Mouse (Mus musculus): ENCODE data around the gene Ddx23. TPM values are rescaled to one million over a fixed set of nuclear protein-coding genes. Genes with fewer than 3 reads are reported as not detected.

Ddx23 gene
- total and polyA plus RNA-seq, 3 experiments = 194 to 252 (median 213) TPM

GRCm38 (mm10) chr15:98629464-98629863 is 33.2 kb downstream of the Ddx23 start:
- Histone ChIP-seq H3K27me3 (ENCODE audit: control insufficient read depth in 1 of 2, insufficient read depth in 2 of 2, low read length in 2 of 2) (peaks cover 15 to 22% of the 10 kb centered on the region in 2 experiments), H3K9ac (ENCODE audit: control insufficient read depth, low read depth, low read length, poor library complexity, severe bottlenecking) (no peak overlapping the region), H3K79me2 (ENCODE audit: control insufficient read depth, insufficient read depth, low read length, poor library complexity) (no peaks in the 10 kb centered on the region), H3K36me3 (ENCODE audit: control insufficient read depth in 1 of 2, insufficient read depth in 2 of 2, low read length in 2 of 2) (peaks cover 0 to 11% of the 10 kb centered on the region in 2 experiments; a peak in 2 of 4 replicates), H3K9me3 (replicated peaks; ENCODE audit: insufficient read depth, low read length) (no peaks in the 10 kb centered on the region), H3K4me3 (ENCODE audit: control insufficient read depth in 1 of 2, insufficient read depth in 1 of 2, low read depth in 2 of 2, low read length in 2 of 2) (no peak overlapping the region), H3K4me1 (ENCODE audit: control insufficient read depth in 1 of 2, insufficient read depth in 2 of 2, low read length in 2 of 2) (peaks cover 0 to 14% of the 10 kb centered on the region in 2 experiments; a peak in 3 of 4 replicates), H3K27ac (ENCODE audit: control insufficient read depth, low read depth, low read length) (no peak overlapping the region)
- no peak for TF ChIP-seq TBP (IDR thresholded peaks at IDR 0.05; ENCODE audit: low read depth, low read length)
- TF ChIP-seq E2F4 (IDR thresholded peaks at IDR 0.05; ENCODE audit: borderline replicate concordance, low read depth, low read length) = no peak
- no peak for TF ChIP-seq POLR2AphosphoS5 (IDR thresholded peaks at IDR 0.05; ENCODE audit: borderline replicate concordance, low read depth, low read length)
- no peak for TF ChIP-seq TCF12 (IDR thresholded peaks at IDR 0.05; ENCODE audit: low read depth, low read length)
- no peak for TF ChIP-seq MYC (IDR thresholded peaks at IDR 0.05; ENCODE audit: low read depth, low read length)
- TF ChIP-seq MEF2A (IDR thresholded peaks at IDR 0.05; ENCODE audit: extremely low read depth, insufficient replicate concordance, low read depth, low read length, poor library complexity, severe bottlenecking) = no peak
- TF ChIP-seq ZMIZ1 (IDR thresholded peaks at IDR 0.05; ENCODE audit: low read depth, low read length) = no peak
- TF ChIP-seq POLR2A (IDR thresholded peaks at IDR 0.05; ENCODE audit: control insufficient read depth in 1 of 2, insufficient read depth in 1 of 2, low read depth in 1 of 2, low read length in 2 of 2, poor library complexity in 1 of 2) = no peak
- no peak for TF ChIP-seq KAT2A (conservative IDR thresholded peaks at IDR 0.05; ENCODE audit: low read depth, low read length)
- no peak for TF ChIP-seq GABPA (IDR thresholded peaks at IDR 0.05; ENCODE audit: low read depth, low read length)
- TF ChIP-seq ZNF384 (IDR thresholded peaks at IDR 0.05; ENCODE audit: low read depth, low read length) = no peak
- no peak for TF ChIP-seq JUND (IDR thresholded peaks at IDR 0.05; ENCODE audit: low read depth, low read length)
- no peak for TF ChIP-seq SMC3 (IDR thresholded peaks at IDR 0.05; ENCODE audit: low read depth, low read length)
- no peak for TF ChIP-seq RAD21 (IDR thresholded peaks at IDR 0.05; ENCODE audit: low read depth, low read length)
- no peak for TF ChIP-seq HCFC1 (IDR thresholded peaks at IDR 0.05; ENCODE audit: low read depth, low read length)
- TF ChIP-seq MAZ (IDR thresholded peaks at IDR 0.05; ENCODE audit: low read depth, low read length) = no peak
- no peak for TF ChIP-seq GATA1 (IDR thresholded peaks at IDR 0.05; ENCODE audit: low read depth, low read length)
- DNase-seq (ENCODE audit: low read depth, low spot score) = no peak

GRCm38 (mm10) chr15:98628589-98629254 is 34.0 kb downstream of the Ddx23 start:
- peaks cover 0 to 9% of the 10 kb centered on the region in 2 experiments; a peak in 2 of 4 replicates for H3K4me1 ChIP-seq (ENCODE audit: control insufficient read depth in 1 of 2, insufficient read depth in 2 of 2, low read length in 2 of 2)
- peaks cover 17 to 24% of the 10 kb centered on the region in 2 experiments for H3K27me3 ChIP-seq (ENCODE audit: control insufficient read depth in 1 of 2, insufficient read depth in 2 of 2, low read length in 2 of 2)
- no peaks in the 10 kb centered on the region for H3K9me3 ChIP-seq (replicated peaks; ENCODE audit: insufficient read depth, low read length)
- no peak overlapping the region for H3K9ac ChIP-seq (ENCODE audit: control insufficient read depth, low read depth, low read length, poor library complexity, severe bottlenecking)
- H3K36me3 ChIP-seq (ENCODE audit: control insufficient read depth in 1 of 2, insufficient read depth in 2 of 2, low read length in 2 of 2) = peaks cover 0 to 7% of the 10 kb centered on the region in 2 experiments; a peak in 2 of 4 replicates
- H3K27ac ChIP-seq (ENCODE audit: control insufficient read depth, low read depth, low read length) = no peak overlapping the region
- TF ChIP-seq HCFC1 (IDR thresholded peaks at IDR 0.05; ENCODE audit: low read depth, low read length) (no peak), RAD21 (IDR thresholded peaks at IDR 0.05; ENCODE audit: low read depth, low read length) (no peak), TAL1 (IDR thresholded peaks at IDR 0.05; ENCODE audit: low read length) (no peak), E2F4 (IDR thresholded peaks at IDR 0.05; ENCODE audit: borderline replicate concordance, low read depth, low read length) (no peak), ZC3H11A (IDR thresholded peaks at IDR 0.05; ENCODE audit: low read depth, low read length) (no peak), MAX (IDR thresholded peaks at IDR 0.05; ENCODE audit: low read length) (no peak), UBTF (IDR thresholded peaks at IDR 0.05; ENCODE audit: borderline replicate concordance, insufficient read depth, low read depth, low read length) (no peak), ZMIZ1 (IDR thresholded peaks at IDR 0.05; ENCODE audit: low read depth, low read length) (no peak), MXI1 (IDR thresholded peaks at IDR 0.05; ENCODE audit: low read depth, low read length) (no peak), POLR2AphosphoS2 (IDR thresholded peaks at IDR 0.05; ENCODE audit: low read length) (no peak), RCOR1 (IDR thresholded peaks at IDR 0.05; ENCODE audit: low read depth, low read length) (no peak), USF1 (IDR thresholded peaks at IDR 0.05; ENCODE audit: low read depth, low read length) (no peak), MAFK (IDR thresholded peaks at IDR 0.05; ENCODE audit: borderline replicate concordance, low read depth, low read length) (no peak)
- no peak for DNase-seq (ENCODE audit: low read depth, low spot score)
- H3K79me2 ChIP-seq (ENCODE audit: control insufficient read depth, insufficient read depth, low read length, poor library complexity) = no peaks in the 10 kb centered on the region
- H3K4me3 ChIP-seq (ENCODE audit: control insufficient read depth in 1 of 2, insufficient read depth in 1 of 2, low read depth in 2 of 2, low read length in 2 of 2) = no peak overlapping the region

Data from MEL (cell line).